Mouse (Mus musculus) MEL (cell line): ENCODE results near the gene Zfp963. TPM values are rescaled to one million over a fixed set of nuclear protein-coding genes. Genes with fewer than 3 reads are reported as not detected.

Source experiments
- DNase-seq: peaks from one replicate; pipeline ENCODE4 v3.0.0; 2011; ENCODE audit warnings: low read depth, low spot score
- H3K27ac ChIP-seq: 2 replicates; pipeline ENCODE4 v1.5.1; 2012; ENCODE audit warnings: low read depth, mild to moderate bottlenecking, control low read depth, low read length, moderate library complexity; ENCODE audit not compliant: control insufficient read depth
- H3K27me3 ChIP-seq, 2 experiments: fragments of 150-350 bp in 1 of 2; sonication (generic) in 1 of 2; 2 replicates each; pipeline ENCODE4 v1.6.1; 2012; ENCODE audit warnings: low read length in 2 of 2, mild to moderate bottlenecking in 2 of 2, improper control_type of control experiment in 1 of 2, moderate library complexity in 1 of 2; ENCODE audit not compliant: insufficient read depth in 2 of 2, control insufficient read depth in 1 of 2
- H3K36me3 ChIP-seq, 2 experiments: 2 replicates each; pipeline ENCODE4 v1.6.1; 2012 to 2014; ENCODE audit warnings: low read length in 2 of 2, improper control_type of control experiment in 1 of 2, inconsistent platforms in 1 of 2, mild to moderate bottlenecking in 1 of 2; ENCODE audit not compliant: insufficient read depth in 2 of 2, control insufficient read depth in 1 of 2
- H3K4me1 ChIP-seq, 2 experiments: fragments of 150-350 bp in 1 of 2; sonication (generic) in 1 of 2; 2 replicates each; pipeline ENCODE4 v1.6.1; 2012; ENCODE audit warnings: low read length in 2 of 2, improper control_type of control experiment in 1 of 2, mild to moderate bottlenecking in 1 of 2; ENCODE audit not compliant: insufficient read depth in 2 of 2, control insufficient read depth in 1 of 2
- H3K4me3 ChIP-seq, 2 experiments: fragments of 150-350 bp in 1 of 2; sonication (generic) in 1 of 2; 2 replicates each; pipeline ENCODE4 v1.5.1; 2012; ENCODE audit warnings: low read depth in 2 of 2, low read length in 2 of 2, mild to moderate bottlenecking in 2 of 2, moderate library complexity in 2 of 2, control low read depth in 1 of 2, improper control_type of control experiment in 1 of 2; ENCODE audit not compliant: control insufficient read depth in 1 of 2, insufficient read depth in 1 of 2
- H3K79me2 ChIP-seq: 2 replicates; pipeline ENCODE4 v1.6.1; 2012; ENCODE audit warnings: mild to moderate bottlenecking, low read length, moderate library complexity; ENCODE audit not compliant: control insufficient read depth, poor library complexity, insufficient read depth
- H3K9ac ChIP-seq: 2 replicates; pipeline ENCODE4 v1.6.1; 2012; ENCODE audit warnings: low read depth, mild to moderate bottlenecking, control low read depth, low read length, moderate library complexity; ENCODE audit not compliant: control insufficient read depth, poor library complexity, severe bottlenecking
- H3K9me3 ChIP-seq: fragments of 150-350 bp; sonication (generic); replicated peaks from 2 replicates; pipeline ENCODE4 v1.6.1; 2012; ENCODE audit warnings: mild to moderate bottlenecking, low read length, improper control_type of control experiment, moderate library complexity; ENCODE audit not compliant: insufficient read depth
- BHLHE40 ChIP-seq: IDR thresholded peaks from 2 replicates; pipeline ENCODE4 v1.6.1; 2012; ENCODE audit warnings: low read depth, mild to moderate bottlenecking, inconsistent platforms, low read length, improper control_type of control experiment, borderline replicate concordance
- CHD1 ChIP-seq: IDR thresholded peaks from 2 replicates; pipeline ENCODE4 v1.6.1; 2012; ENCODE audit warnings: low read depth, mild to moderate bottlenecking, inconsistent platforms, low read length, improper control_type of control experiment
- CHD2 ChIP-seq: IDR thresholded peaks from 2 replicates; pipeline ENCODE4 v1.6.1; 2011; ENCODE audit warnings: low read length, improper control_type of control experiment
- E2F4 ChIP-seq: IDR thresholded peaks from 2 replicates; pipeline ENCODE4 v1.6.1; 2011; ENCODE audit warnings: low read depth, low read length, improper control_type of control experiment, borderline replicate concordance
- EP300 ChIP-seq, 2 experiments: IDR thresholded peaks; 2 replicates each; pipeline ENCODE4 v1.6.1; 2011; ENCODE audit warnings: improper control_type of control experiment in 2 of 2, low read length in 2 of 2, low read depth in 1 of 2, mild to moderate bottlenecking in 1 of 2
- ETS1 ChIP-seq: IDR thresholded peaks from 2 replicates; pipeline ENCODE4 v1.6.1; 2012; ENCODE audit warnings: low read depth, mild to moderate bottlenecking, inconsistent platforms, low read length, improper control_type of control experiment, moderate library complexity
- GABPA ChIP-seq: IDR thresholded peaks from 2 replicates; pipeline ENCODE4 v1.6.1; 2012; ENCODE audit warnings: low read depth, mild to moderate bottlenecking, inconsistent platforms, low read length, improper control_type of control experiment, moderate library complexity
- JUND ChIP-seq: IDR thresholded peaks from 2 replicates; pipeline ENCODE4 v1.6.1; 2011; ENCODE audit warnings: low read depth, mild to moderate bottlenecking, improper control_type of control experiment, low read length
- MAZ ChIP-seq: IDR thresholded peaks from 2 replicates; pipeline ENCODE4 v1.6.1; 2012; ENCODE audit warnings: low read depth, mild to moderate bottlenecking, inconsistent platforms, low read length, improper control_type of control experiment
- MEF2A ChIP-seq: IDR thresholded peaks from 2 replicates; pipeline ENCODE4 v1.6.1; 2014; ENCODE audit warnings: low read depth, mild to moderate bottlenecking, inconsistent platforms, low read length, improper control_type of control experiment; ENCODE audit not compliant: poor library complexity, insufficient replicate concordance, severe bottlenecking; ENCODE audit errors: extremely low read depth
- MYC ChIP-seq: IDR thresholded peaks from 2 replicates; pipeline ENCODE4 v1.6.1; 2011; ENCODE audit warnings: low read depth, mild to moderate bottlenecking, low read length, improper control_type of control experiment, moderate library complexity
- NELFE ChIP-seq: IDR thresholded peaks from 2 replicates; pipeline ENCODE4 v1.6.1; 2011; ENCODE audit warnings: low read depth, low read length, improper control_type of control experiment
- POLR2AphosphoS2 ChIP-seq: IDR thresholded peaks from 2 replicates; pipeline ENCODE4 v1.6.1; 2011; ENCODE audit warnings: low read length, improper control_type of control experiment
- POLR2AphosphoS5 ChIP-seq: IDR thresholded peaks from 2 replicates; pipeline ENCODE4 v1.6.1; 2012; ENCODE audit warnings: low read depth, borderline replicate concordance, mild to moderate bottlenecking, inconsistent platforms, low read length, moderate library complexity, mixed read lengths
- RAD21 ChIP-seq: IDR thresholded peaks from 2 replicates; pipeline ENCODE4 v1.6.1; 2011; ENCODE audit warnings: mild to moderate bottlenecking, low read depth, low read length, improper control_type of control experiment
- SMC3 ChIP-seq: IDR thresholded peaks from 2 replicates; pipeline ENCODE4 v1.6.1; 2011; ENCODE audit warnings: low read depth, low read length, improper control_type of control experiment
- TAL1 ChIP-seq: IDR thresholded peaks from 2 replicates; pipeline ENCODE4 v1.6.1; 2012; ENCODE audit warnings: mild to moderate bottlenecking, inconsistent platforms, low read length, moderate library complexity, mixed read lengths
- TBP ChIP-seq: IDR thresholded peaks from 2 replicates; pipeline ENCODE4 v1.8.0; 2011; ENCODE audit warnings: low read depth, low read length, improper control_type of control experiment
- UBTF ChIP-seq: IDR thresholded peaks from 2 replicates; pipeline ENCODE4 v1.6.1; 2012; ENCODE audit warnings: low read depth, mild to moderate bottlenecking, inconsistent platforms, low read length, improper control_type of control experiment, moderate library complexity, borderline replicate concordance; ENCODE audit not compliant: insufficient read depth
- ZKSCAN1 ChIP-seq: IDR thresholded peaks from 2 replicates; pipeline ENCODE4 v1.6.1; 2012; ENCODE audit warnings: low read depth, mild to moderate bottlenecking, inconsistent platforms, low read length, improper control_type of control experiment, moderate library complexity
- polyA plus RNA-seq, 2 experiments: library from polyadenylated mRNA; stranded (reverse) in 1 of 2; unstranded in 1 of 2; fragments of >175 nt in 1 of 2; fragments of >200 nt in 1 of 2; gene quantifications; 2 replicates each; pipeline versions ENCODE4 v1.2.1 to v1.2.4; 2012; ENCODE audit warnings: low replicate concordance in 2 of 2, low read depth in 1 of 2; ENCODE audit not compliant: insufficient read length in 2 of 2, insufficient read depth in 1 of 2, missing spikeins in 1 of 2
- total RNA-seq: library from RNA; depleted of rRNA; stranded (reverse); fragments of 300-350 nt; gene quantifications from 2 replicates; pipeline ENCODE4 v1.2.3, GENCODE M21; 2012

The Zfp963 gene
- total and polyA plus RNA-seq, 3 experiments = 0.65 to 0.95 TPM; not detected in 1

- TF ChIP-seq POLR2AphosphoS5 (peak; percentile 89; the same call in 1 of the 2 replicates), RAD21 (no peak), EP300 (IDR thresholded peaks at IDR 0.05; ENCODE audit: low read depth in 1 of 2, low read length in 2 of 2) (0 out of 4 replicates have a peak, but pooled peaks of 1 of the 2 experiments have one; percentile 19), JUND (no peak), MYC (no peak)
Observed at GRCm38 (mm10) chr8:69749544-69750454, at the start of gene Zfp963 (continued).

- Histone ChIP-seq H3K27ac (no peak overlapping the region), H3K4me1 (no peaks in the 10 kb centered on the region), H3K27me3 (no peaks in the 10 kb centered on the region), H3K9ac (no peak overlapping the region), H3K79me2 (no peaks in the 10 kb centered on the region), H3K36me3 (peaks cover 0 to 8% of the 10 kb centered on the region in 2 experiments; a peak in 2 of 4 replicates)
- no peak for TF ChIP-seq NELFE
- TF ChIP-seq CHD2 = no peak
- TF ChIP-seq ZKSCAN1 = no peak
- TF ChIP-seq BHLHE40 = no peak
- TF ChIP-seq, all 39 proteins: peak for 0
- Histone ChIP-seq H3K9me3 (no peaks in the 10 kb centered on the region), H3K4me3 (no peak overlapping the region)
- no peak for DNase-seq
Observed at GRCm38 (mm10) chr8:69799261-69799660, 49.5 kb upstream of the Zfp963 start.

GRCm38 (mm10) chr8:69797661-69798060, 47.9 kb upstream of the Zfp963 start:
- Histone ChIP-seq H3K4me1 (peaks cover 0 to 4% of the 10 kb centered on the region in 2 experiments; a peak in 2 of 4 replicates), H3K27me3 (no peaks in the 10 kb centered on the region), H3K27ac (no peak overlapping the region), H3K4me3 (no peak overlapping the region), H3K9ac (no peak overlapping the region), H3K36me3 (peaks cover 5% of the 10 kb centered on the region in 2 experiments), H3K9me3 (no peaks in the 10 kb centered on the region), H3K79me2 (peaks cover 12% of the 10 kb centered on the region; the same call in 1 of the 2 replicates)
- DNase-seq = no peak
- TF ChIP-seq CHD1 (no peak), SMC3 (no peak), MAZ (no peak), UBTF (no peak), TBP (no peak), TAL1 (no peak), NELFE (no peak), POLR2AphosphoS2 (no peak), ETS1 (no peak), POLR2AphosphoS5 (no peak), GABPA (no peak), MEF2A (no peak), E2F4 (no peak)
